Mouse (Mus musculus) small intestine, adult 2 months (tissue): ENCODE measurements around the gene Npas4. TPM values are rescaled to one million over a fixed set of nuclear protein-coding genes. Genes with fewer than 3 reads are reported as not detected.
A peak's percentile ranks its signal among the peaks of the same experiment; 100 is the strongest.

Source experiments
- H3K27ac ChIP-seq: fragments of 200-500 bp; 2 replicates; pipeline ENCODE4 v1.5.1; 2012; ENCODE audit warnings: low read depth, low read length, control low read depth, inconsistent platforms; ENCODE audit not compliant: insufficient read depth
- H3K27me3 ChIP-seq: fragments of 200-500 bp; 2 replicates; pipeline ENCODE4 v1.6.1; 2012; ENCODE audit warnings: mild to moderate bottlenecking, moderate library complexity, low read length, inconsistent platforms; ENCODE audit not compliant: control insufficient read depth, insufficient read depth
- H3K36me3 ChIP-seq: fragments of 200-500 bp; 2 replicates; pipeline ENCODE4 v1.6.1; 2012; ENCODE audit warnings: mild to moderate bottlenecking, low read length, control low read depth, inconsistent platforms; ENCODE audit not compliant: control insufficient read depth, insufficient read depth
- H3K4me1 ChIP-seq: fragments of 200-500 bp; 2 replicates; pipeline ENCODE4 v1.6.1; 2012; ENCODE audit warnings: low read length, inconsistent platforms, mixed read lengths; ENCODE audit not compliant: control insufficient read depth, insufficient read depth, insufficient read length
- H3K4me3 ChIP-seq: fragments of 200-500 bp; 2 replicates; pipeline ENCODE4 v1.5.1; 2012; ENCODE audit warnings: low read depth, mild to moderate bottlenecking, control low read depth, inconsistent platforms, low read length, moderate library complexity
- CTCF ChIP-seq: fragments of 200-500 bp; IDR thresholded peaks from 2 replicates; pipeline ENCODE4 v1.5.1; 2012; ENCODE audit warnings: low read depth, mild to moderate bottlenecking, control low read depth, inconsistent platforms, low read length, moderate library complexity, mixed read lengths; ENCODE audit not compliant: insufficient replicate concordance, insufficient read length; ENCODE audit errors: extremely low read depth
- POLR2A ChIP-seq: fragments of 200-500 bp; IDR thresholded peaks from 2 replicates; pipeline ENCODE4 v1.6.1; 2012; ENCODE audit warnings: low read depth, mild to moderate bottlenecking, control low read depth, inconsistent platforms, low read length, moderate library complexity
- WGBS: fragments of 180-500 bp; shearing (Covaris S2); methylation state at CpG from one replicate; pipeline ENCODE4 v1.1.7; 2018; 5-methylcytosine and 5-hydroxymethylcytosine counted together
- polyA plus RNA-seq: library from polyadenylated mRNA; depleted of rRNA; stranded (reverse); fragments of >200 nt; gene quantifications from 2 replicates; pipeline ENCODE4 v1.2.3, GENCODE M21; 2012; rRNA removed

The Npas4 gene
- 0.96 and 1.1 TPM in 2 replicates for polyA plus RNA-seq

DNA sequence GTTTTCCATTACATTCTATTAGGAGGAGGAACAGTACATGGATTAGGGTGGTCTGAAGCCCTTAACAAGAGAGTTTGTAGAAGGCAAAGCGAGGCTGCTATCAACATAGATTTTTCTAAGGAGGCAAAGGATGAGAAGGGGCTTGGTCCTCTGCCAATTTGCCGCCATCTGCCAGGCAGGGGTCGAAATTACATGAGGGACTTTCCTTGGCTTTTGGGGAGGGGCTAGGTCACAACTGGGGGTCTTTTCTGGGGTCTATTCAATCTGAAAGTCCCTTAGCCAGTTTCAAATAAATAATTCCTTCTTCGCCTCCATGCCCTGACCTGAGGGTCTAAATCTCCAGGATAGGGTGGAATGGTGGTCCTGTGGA, at the start of gene Npas4:
TSS of gene Npas4 (minus strand) at position 61 of the 370 bp plus-strand sequence.
- WGBS = 18% methylated on average over 4 of the region's 4 CpGs
- TF ChIP-seq POLR2A = no peak
- TF ChIP-seq CTCF = no peak

GRCm38 (mm10) chr19:5039301-5040114, 49.4 kb upstream of the Npas4 start:
- Histone ChIP-seq H3K27me3 (no peaks in the 10 kb centered on the region), H3K27ac (peak overlapping the region; percentile 47), H3K36me3 (no peaks in the 10 kb centered on the region; the same call in 1 of the 2 replicates), H3K4me3 (peak overlapping the region; percentile 88), H3K4me1 (peaks cover 10% of the 10 kb centered on the region)
- TF ChIP-seq POLR2A (no peak), CTCF (no peak)
- WGBS = 6% methylated on average over 41 of the region's 41 CpGs

More for the DNA sequence above, at the start of gene Npas4:
- H3K4me3 ChIP-seq = no peak within 1 kb of the TSS
- H3K36me3 ChIP-seq = no peaks in the 10 kb centered on the region
- no peak within 1 kb of the TSS for H3K27ac ChIP-seq
- H3K27me3 ChIP-seq = peaks cover 5% of the 10 kb centered on the region; the same call in 1 of the 2 replicates
- H3K4me1 ChIP-seq = no peaks in the 10 kb centered on the region

DNA sequence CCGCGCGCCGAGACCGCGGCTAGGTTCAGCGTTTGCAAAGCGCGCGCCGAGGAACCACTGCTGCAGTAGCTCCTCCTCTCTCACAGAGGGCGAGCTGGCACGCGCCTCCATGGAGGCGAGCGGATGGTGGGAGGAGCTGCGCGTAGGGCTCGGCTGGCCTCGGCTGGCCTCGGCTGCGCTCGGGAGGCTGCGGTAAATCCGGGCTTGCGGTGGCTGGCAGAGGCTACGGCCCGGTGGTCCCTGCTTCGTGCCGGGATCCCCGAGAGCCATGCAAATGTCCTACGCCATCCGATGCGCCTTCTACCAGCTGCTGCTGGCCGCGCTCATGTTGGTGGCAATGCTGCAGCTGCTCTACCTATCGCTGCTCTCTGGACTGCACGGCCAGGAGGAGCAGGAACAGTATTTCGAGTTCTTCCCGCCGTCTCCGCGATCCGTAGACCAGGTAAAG, 48.6 kb upstream of the Npas4 start, which contains the start of the genes B4gat1 and AC124502.3:
TSS of gene B4gat1 (plus strand) at position 118 of the 448 bp plus-strand sequence.
TSS of gene AC124502.3 (plus strand) at position 183 of the 448 bp plus-strand sequence.
- WGBS = under 1% methylated on average over 44 of the region's 44 CpGs
- peak within 1 kb of the TSS; percentile 88 for H3K4me3 ChIP-seq
- peak; percentile 29; the same call in 1 of the 2 replicates for TF ChIP-seq CTCF
- 0 out of 2 replicates have a peak, but pooled peaks have one; percentile 12 for TF ChIP-seq POLR2A
- H3K36me3 ChIP-seq = no peaks in the 10 kb centered on the region
- peak within 1 kb of the TSS; percentile 47 for H3K27ac ChIP-seq
- no peaks in the 10 kb centered on the region for H3K27me3 ChIP-seq
- H3K4me1 ChIP-seq = peaks cover 10% of the 10 kb centered on the region

- no peak for TF ChIP-seq POLR2A
- TF ChIP-seq CTCF = no peak
- H3K27me3 ChIP-seq = no peaks in the 10 kb centered on the region
- H3K4me3 ChIP-seq = peak overlapping the region; percentile 88
- no peaks in the 10 kb centered on the region for H3K36me3 ChIP-seq
- H3K27ac ChIP-seq = no peak overlapping the region
- 3% methylated on average over 32 of the region's 32 CpGs for WGBS
- H3K4me1 ChIP-seq = peaks cover 10% of the 10 kb centered on the region
Observed at GRCm38 (mm10) chr19:5037678-5038571, 47.8 kb upstream of the Npas4 start.

DNA sequence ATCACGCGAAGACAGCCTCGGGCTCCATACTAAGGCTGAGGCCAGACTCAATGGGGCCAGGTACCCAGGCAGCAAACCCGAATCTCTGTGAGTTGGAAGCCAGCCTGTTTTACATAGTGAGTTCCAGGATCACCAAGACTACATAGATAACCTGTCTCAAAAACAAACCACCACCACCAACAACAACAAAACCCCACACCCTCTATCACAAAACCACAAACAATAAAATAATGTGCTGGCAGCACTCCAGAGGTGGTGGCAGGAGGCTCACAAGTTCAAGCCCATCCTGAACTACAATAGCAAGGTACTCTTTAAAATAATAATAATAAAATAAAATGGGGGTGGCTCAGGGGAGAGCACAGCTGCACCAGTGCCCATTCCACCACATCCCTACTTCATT, 46.5 kb upstream of the Npas4 start:
- 81% methylated on average over 4 of the region's 4 CpGs for WGBS
- H3K36me3 ChIP-seq = no peaks in the 10 kb centered on the region
- peaks cover 10% of the 10 kb centered on the region for H3K4me1 ChIP-seq
- TF ChIP-seq POLR2A (no peak), CTCF (no peak)
- H3K27me3 ChIP-seq = no peaks in the 10 kb centered on the region
- no peak overlapping the region for H3K4me3 ChIP-seq
- H3K27ac ChIP-seq = no peak overlapping the region

DNA sequence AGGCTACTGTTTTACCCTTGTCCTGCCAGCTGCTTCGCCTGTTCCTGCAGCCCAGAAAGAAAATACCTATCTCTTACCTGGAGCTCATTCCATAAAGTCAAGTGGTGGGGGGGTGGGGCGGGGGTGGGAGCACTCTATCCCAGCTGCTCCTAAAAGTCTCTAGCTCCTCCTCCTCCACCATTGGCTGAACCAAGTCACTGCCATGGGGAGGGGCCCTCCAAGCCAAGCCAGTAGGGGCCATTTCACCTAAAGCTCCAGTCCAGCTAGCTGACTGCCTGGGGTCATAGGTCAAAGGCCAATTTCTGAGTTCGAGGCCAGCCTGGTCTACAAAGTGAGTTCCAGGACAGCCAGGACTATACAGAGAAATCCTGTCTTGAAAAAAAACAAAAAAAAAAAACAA, 42.6 kb upstream of the Npas4 start:
- Histone ChIP-seq H3K4me3 (no peak overlapping the region), H3K4me1 (no peaks in the 10 kb centered on the region), H3K36me3 (no peaks in the 10 kb centered on the region; the same call in 1 of the 2 replicates), H3K27ac (no peak overlapping the region), H3K27me3 (no peaks in the 10 kb centered on the region)
- 90% methylated on average over 3 of the region's 3 CpGs for WGBS
- TF ChIP-seq POLR2A (no peak), CTCF (no peak)

- H3K4me1 ChIP-seq = peaks cover 5% of the 10 kb centered on the region; the same call in 1 of the 2 replicates
Observed at GRCm38 (mm10) chr19:5026111-5026510, 36.0 kb upstream of the Npas4 start.

More at GRCm38 (mm10) chr19:5026111-5026510, 36.0 kb upstream of the Npas4 start:
- Histone ChIP-seq H3K36me3 (no peaks in the 10 kb centered on the region; the same call in 1 of the 2 replicates), H3K27me3 (no peaks in the 10 kb centered on the region), H3K27ac (no peak overlapping the region), H3K4me3 (no peak overlapping the region)
- TF ChIP-seq POLR2A (no peak), CTCF (no peak)
- WGBS = 90% methylated on average over 8 of the region's 8 CpGs
